Mouse (Mus musculus): ENCODE data around the gene Mical3. TPM values are rescaled to one million over a fixed set of nuclear protein-coding genes. Genes with fewer than 3 reads are reported as not detected.

The Mical3 gene
- total RNA-seq, 1 experiment from 2014 or later, result 65.9 TPM

DNA sequence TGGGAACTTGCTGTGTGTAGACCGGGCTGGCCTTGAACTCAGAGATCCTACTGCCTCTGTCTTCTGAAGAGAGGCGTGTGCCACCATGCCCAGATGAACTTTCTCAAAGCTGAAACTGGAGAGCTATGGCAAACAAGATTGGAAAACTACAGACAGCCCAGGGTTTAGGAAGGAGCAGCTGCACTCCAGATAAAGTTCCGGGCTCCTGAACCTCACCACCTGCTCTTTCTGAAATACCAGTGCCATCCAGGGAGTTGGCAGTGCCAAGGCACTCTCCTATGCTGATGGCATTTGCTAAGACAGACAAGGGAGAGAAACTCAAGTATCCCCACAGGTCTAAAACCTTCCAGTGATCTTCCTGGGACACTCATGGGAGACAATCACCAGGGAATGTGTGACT is 166.6 kb downstream of the Mical3 start:
- DNase-seq, result no peak

DNA sequence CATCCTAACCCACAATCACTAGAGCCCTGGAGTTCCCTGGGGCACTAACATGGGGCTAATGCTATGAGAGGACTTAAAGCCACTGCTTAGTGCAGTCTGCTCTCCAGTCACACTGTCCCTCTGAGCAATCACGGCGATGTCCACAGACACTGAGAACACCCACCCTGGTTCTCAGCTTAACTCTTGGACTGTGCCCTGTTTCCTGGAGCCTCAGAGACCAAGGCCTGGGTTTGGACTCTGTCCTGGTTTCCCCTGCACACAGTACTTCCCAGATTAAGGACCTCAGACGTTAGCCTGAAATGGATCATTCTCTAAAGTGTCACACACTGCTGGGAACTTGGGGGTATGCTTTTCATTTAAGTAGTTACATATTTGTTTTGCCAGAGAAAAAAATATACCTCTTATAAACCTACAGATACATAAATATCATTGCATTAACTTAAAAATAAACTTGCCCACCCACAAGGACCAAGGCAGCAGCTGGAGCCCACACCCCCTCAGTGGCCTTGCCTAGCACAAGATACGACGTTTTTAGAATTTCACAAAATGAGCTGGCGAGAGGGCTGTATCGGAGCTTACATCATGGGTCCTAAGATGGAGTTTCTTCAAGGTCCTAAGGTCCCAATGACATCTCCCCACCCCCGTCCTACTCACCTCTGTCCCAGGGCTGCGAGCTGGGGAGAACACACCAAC is 170.3 kb downstream of the Mical3 start:
- DNase-seq, result no peak

DNA sequence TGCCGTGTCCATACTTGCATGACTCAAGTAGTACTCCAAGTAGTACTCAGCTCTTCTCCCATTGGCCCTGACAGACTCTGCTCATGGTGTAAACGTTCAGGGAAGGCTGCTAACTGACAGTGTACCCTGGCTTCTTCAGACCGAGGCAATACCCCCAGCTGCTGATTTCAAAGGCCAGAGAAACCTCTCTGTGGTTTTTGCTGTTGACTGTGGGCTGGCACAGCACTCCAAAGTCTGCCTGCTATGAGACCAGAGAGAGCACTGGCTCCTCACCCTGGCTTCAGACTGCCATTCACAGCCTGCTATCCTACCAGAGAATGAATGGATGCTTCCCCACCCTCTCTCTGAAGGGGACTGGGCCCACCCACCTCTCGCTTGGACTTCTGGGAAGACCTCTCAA is 173.5 kb downstream of the Mical3 start:
- no peak for DNase-seq

DNA sequence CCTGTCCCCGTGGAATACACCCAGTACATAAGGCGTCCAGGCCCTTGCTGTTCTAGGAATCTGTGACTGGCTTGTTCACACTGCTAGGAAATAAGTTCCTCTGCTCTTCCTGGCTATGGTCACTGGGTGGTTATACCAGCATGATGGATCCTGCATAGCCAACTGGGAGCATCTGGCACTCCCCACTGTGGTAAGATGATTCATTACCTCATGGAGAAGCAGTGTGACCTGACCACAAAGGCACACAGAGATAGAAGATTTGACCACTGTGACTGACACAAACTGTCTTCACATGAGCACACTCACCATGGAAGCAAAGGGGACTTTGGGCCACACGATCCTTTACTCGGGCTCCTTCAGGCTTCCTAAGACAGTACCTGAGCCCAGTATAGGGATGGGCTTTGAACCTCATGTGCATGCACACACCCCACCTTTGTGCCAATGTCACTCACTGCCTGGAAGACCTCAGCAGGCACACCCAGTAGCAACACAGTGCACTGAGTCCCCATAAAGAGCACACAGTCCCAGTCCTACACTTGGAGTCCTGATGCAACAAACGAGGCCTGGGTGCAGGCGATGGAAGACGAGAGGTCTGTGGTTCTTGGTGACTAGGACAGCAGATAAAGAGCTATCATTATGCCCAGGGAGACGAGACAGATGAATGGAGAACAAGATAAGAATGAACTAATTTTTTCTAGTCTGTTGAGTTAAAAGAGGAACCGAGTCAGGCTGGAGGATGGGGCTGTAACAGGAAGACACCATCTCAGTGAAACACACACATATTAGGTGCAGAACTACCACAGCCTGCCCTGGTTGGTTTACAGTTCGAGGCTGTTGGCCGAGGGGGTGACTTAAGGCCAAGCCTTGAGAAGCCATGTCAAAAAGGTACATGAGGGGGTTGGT is 174.3 kb downstream of the Mical3 start:
- no peak for DNase-seq

DNA sequence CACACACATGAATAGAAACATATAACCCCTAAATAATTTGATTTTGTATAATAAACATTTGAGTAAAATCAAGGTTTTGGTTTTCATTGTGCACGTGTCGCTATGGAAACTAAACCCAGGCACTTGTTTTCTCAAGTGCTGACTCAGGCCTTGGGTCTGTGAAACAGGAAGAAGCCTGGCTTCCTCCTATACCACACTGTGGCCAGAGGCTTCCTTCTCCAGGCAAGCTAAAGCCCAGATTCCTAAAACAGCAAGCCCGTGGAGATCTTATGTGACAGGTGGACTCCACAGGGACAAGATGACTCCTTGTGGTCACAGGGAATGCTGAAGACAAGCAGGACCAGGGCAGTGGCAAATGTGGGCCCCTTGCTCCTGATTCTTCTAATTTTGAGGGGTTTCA is 175.6 kb downstream of the Mical3 start:
- no peak for DNase-seq

DNA sequence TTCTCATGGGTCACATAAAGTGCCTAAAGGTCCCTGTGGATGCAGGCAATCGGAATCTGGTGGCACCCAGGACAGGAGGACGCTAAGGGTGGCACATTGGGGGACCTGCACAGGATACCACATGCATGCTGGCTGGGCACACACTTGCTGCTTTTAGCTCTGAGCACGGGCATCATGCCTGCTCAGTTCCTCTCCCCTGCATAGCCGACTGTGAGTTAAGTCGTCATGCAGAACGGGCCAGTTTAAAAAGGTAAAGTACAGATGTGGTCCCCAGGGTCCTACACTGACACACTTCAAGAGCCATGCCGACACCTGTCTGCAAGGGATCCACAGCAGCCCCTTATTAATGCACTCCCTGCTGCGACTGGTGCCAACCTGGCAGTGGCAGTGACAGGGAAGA is 176.6 kb downstream of the Mical3 start:
- no peak for DNase-seq

DNA sequence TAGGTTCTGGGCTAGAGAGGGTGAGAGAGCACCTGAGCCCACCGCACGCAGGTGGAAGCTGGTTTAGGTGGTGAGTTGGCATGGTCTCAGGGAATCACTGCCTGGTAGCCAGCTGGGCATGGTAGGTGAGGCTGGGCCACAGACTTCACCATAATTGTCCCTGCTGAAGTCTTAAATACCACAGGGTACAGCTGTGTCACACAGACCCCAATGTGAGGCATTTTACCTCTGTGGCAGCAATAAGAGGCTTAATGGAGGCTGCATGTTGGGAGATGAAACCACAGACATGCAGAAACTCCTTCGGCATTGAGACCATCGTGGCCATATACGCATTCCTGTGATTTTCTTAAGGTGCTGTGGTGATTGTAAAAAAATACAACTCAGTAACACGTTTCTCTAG is 178.3 kb downstream of the Mical3 start:
- DNase-seq, result no peak

DNA sequence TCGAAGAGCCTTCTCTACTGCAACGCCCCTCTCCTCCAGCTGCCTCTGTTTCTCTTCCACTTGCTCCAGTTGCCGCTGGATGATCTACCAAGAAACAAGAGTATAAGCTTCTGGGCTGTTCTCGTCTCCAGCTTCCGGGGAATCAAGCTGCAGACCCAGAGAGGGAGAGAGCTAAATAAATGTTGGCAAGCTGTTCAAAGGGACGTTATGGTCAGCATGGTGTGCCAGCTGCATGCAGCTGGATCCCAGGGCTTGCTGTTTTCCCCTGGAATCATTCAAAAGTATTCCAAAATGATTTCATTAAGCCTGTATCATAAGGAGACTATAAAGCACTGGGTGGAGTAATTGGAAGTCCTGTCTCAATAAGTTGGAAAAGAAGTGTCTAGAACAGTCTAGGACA is 179.5 kb downstream of the Mical3 start:
- no peak for DNase-seq

DNA sequence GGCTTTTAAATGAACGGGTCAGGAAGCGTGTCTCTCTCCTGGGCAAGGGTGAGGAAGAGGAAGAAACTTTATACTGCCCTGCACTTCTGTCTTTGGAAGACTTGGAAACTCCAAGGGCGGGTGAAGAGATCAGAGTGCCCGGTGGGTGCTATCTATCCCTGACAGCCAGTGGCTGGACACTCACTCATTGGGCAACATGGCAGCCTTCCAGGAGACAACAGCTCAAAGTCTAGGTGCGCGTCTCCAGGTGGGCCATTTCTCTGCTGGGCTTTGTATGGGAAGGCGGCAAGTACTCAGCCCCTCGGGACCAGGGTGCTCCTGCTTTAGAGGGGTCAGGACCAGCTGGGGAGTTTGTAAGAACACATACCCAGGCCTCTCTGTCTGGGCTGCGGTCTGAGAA is 185.3 kb downstream of the Mical3 start:
- DNase-seq, result no peak

DNA sequence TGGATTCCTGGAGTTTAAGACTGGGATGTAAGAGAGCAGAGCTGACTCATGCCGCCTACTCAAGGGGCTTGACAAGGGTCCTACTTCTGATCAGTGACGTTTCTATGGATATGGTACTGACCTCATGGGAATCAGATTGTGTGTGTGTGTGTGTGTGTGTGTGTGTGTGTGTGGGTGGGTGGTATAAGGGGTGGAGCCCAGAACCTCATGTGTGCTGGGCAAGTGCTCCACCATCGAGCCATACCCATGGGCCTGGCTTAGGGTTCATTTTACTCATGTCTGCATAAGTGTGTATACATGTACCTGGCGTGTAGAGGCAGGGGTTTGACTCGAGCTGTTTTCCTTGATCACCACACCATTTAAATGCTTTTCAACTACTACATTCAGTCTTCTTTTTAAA is 186.8 kb downstream of the Mical3 start:
- DNase-seq, result no peak

DNA sequence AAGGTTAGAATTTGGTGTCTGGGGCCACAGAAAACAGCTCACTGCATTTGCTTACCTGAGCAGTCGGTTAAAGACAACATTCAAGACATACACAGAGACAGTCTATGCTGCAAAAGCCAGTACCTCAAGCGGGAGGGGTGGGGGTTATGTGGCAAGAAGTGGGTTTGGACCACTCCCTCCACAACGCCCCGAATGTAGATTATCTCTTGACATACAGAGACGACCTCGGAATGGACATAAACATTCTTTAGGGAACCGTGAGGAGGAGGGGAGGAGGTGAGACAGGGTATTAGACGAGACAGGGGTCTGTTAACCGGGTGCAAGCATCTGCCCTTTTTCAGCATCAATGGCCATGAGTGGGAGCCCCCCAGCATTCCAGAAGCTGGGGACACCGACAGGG is 187.2 kb downstream of the Mical3 start:
- DNase-seq, result no peak

DNA sequence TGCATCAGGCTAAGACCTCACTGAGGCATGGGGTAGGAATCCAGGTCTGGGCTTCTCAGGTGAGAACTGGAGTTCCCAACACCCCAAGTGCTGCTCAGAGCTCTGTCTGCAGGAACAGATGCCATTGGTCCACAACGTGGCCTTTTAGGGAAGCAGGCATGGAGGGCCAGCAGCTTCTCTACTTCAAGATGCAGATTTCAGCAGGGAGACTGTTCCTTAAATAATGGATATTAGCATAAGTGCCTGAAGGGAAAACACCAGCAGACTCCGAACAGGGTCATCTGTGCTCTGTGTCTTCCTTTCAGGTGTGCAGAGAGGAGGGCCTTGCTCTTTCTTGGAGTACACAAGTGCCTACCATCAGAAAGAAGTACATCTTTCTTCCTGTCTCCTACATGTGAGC is 187.7 kb downstream of the Mical3 start:
- no peak for DNase-seq

DNA sequence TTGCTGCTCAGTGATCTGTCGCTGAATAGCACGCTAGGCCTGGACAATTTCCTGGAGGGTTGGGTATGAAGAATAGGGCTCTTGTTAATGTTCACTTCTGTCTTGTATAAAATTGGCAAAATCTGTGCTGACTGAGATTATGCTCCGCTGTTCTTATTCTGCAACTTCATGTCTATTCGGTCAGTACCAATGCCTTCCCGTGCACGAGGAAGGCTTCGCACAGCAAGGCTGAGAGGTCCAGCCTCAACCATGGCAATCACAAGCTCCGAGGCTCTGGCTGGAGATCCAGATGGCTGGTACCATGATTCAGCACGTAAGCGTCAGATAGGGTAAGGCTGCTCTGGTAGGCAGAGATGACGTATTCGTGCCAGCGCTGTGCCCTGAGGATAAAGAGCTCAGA is 189.2 kb downstream of the Mical3 start:
- DNase-seq, result no peak

DNA sequence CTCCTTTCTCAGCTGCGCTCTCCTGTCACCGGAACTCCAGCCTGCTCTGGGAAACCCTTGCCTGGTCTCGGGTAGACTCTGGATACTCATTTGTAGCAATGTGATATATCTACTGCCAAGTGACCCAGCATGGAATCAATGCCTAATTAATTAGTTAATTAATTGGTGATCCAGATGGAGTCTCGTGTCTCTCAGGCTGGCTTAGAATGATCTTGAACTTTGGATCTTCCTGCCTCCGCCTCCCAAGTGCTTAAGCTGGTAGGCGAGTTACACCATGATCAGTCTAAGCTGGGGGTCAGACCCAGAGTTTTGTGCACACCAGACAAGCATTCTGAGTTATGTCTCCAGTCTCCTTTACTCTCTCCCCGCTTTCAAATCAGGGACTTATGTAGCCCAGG is 189.7 kb downstream of the Mical3 start:
- no peak for DNase-seq

DNA sequence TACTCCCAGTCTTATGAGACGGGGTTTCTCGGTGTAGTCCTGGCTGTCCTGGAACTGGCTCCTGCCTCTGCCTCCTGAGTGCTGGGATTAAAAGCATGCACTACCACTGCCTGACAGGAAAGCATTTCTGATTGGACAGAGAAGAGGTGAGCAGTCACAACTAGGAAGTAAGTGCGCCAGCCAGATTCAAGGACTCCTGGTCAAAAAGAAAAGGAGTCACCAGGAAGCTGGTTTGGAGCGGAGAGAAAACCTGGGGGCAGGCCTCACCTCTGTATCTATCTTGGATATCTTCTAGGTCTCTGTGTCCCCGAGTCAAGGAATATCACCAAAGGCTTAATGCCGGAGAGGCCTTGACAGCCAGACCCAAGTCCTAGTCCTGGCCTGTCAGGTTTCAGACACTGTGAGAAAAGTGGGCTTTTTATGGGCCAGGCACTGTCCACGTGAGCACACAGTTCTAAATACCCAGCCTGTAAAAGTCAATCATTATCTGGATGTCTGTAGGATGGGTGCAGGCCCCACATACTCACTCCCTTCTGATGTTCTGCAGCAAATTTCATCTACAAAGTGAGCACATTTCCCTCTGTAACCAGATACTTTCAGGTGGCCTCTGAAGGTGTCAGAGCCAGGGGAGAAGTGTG is 190.2 kb downstream of the Mical3 start:
- no peak for DNase-seq

DNA sequence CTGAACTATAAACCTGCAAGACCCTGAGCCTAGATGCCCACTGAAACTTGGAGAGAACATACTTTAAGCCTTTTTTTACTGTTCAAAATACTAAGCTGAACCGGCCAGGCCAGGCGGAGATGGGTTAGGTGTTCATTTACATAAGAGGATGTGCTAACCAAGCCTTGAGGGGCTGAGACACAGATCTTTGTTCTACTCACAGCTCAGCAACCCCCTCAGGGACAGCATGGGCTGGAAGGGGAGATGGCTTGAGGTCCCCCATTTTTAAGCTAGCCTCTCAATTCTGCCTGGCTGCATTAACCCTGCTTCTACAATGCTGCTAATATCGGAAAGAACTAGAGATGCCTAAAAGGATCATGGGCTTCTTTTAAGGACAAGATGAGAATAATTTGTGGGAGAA is 191.0 kb downstream of the Mical3 start:
- DNase-seq, result no peak

DNA sequence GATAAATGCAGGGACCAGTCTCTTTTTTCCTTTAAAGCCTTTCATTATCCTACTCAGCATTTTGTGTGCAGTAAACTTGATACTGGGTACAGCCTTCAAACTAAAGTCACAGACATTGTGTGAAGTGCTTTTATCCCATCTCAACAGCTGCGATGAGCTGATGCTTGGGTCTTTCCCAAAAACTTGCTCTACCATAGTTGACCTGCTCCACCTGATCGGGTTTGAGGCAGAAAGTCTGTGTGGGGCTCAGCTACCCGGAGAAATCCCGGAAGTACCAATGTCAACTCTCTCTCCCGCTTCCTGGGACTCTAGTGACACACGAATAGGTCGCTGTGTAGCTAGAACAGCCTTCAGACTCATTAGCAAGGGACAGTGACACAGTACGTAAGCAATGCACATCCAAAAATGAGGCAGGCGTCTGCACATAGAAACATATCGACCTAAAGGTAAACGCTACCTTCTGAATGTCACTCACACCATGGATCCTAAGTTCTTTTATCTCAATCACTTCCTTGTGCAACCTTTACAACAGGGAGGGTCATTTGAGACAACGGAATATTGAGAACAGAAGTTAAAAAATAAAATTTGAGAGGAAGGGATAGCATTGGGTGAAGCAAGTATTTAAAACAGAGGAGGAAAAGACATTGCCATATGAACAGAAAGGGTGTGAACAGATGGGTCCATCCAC is 191.9 kb downstream of the Mical3 start:
- DNase-seq, result no peak

DNA sequence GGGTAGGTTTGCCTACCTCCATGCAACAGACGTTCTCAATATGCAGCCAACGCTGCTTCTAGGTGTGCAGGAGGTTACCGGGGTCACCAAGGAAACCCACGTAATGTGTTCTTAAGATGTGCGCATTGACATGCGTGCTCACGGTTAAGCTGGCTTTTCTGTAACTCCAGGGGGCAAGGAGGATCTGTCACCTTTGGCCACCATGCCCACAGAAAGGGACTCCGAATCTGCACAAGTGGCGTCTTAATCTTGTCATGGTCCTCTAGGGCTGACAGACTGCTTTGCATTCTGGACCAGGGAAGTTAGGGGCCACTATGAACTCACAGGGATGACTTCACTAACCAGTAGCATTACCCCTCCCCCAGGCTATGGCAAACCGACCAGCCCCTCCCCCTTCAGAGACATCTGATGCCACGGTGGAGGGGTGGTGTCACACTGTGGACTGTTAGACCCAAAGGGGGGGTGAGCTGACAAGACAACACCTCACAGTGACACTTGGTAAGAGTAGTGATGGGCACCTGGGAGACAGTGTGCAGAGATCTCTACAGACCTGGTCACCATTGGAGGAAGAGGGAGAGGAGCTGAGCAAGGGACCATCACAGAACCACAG is 192.7 kb downstream of the Mical3 start:
- no peak for DNase-seq

DNA sequence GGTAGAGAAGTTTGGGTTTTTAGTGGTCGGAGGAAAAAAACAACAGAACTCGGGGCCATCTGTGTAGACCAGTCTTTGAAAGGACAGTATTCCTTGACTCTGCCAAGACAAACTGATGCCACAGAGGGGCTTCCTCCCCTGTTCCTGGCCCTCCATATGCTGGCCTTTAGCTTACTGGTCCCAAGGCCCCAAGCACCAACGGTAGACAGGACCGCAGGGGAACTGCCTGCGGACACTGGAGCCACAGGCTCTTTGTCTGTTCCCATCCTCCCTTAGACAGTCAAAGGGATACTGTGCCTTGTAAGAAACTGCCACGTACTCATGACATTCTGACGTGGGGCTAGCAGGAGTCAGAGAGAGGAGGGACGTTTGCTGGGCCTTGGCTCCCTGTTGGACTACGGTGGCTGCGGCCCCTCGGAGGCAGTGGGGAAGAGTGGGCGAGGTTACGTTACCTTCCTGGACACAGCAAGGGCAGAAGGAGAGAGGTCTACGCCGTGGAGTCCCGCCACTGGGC is 193.6 kb downstream of the Mical3 start:
- no peak for DNase-seq

DNA sequence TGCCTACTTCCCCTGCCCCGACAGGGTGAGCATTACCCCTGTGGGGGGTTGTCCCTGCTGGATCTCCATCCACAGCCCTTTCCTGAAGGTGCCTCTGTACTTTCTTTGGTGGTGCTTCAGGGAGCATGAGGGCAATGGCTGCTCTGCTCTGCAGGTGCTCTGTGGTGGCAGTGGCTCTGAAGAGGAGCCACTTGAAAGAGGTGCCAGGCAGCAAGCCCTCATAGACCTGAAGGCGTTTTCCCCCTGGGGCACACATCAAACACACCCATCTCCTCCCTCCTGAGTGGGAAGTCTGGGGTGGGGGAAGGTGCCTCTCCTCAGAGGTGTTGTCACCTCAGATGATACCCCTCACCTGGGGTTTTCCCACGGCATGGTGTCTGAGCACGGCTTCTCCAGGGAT is 196.6 kb downstream of the Mical3 start:
- DNase-seq, result no peak

DNA sequence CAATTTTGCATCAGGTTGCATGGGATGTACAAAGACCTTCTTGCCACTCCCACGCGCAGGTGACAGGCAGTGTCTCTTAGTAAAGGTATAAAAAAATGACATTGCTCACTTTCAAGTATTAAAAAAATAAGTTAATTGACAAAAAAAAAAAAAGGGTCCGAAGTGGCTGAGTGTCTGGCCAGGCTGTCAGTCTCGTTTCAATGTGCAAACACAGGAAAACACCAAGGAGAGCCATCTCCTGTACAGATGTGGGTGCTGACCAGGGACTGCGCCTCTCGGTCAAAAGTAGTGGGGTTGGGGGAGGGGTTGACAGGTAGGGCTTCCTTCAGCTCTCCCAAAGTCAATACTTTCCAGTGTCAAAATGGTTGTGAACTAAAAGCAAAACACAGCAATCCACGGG is 197.1 kb downstream of the Mical3 start:
- DNase-seq, result no peak

DNA sequence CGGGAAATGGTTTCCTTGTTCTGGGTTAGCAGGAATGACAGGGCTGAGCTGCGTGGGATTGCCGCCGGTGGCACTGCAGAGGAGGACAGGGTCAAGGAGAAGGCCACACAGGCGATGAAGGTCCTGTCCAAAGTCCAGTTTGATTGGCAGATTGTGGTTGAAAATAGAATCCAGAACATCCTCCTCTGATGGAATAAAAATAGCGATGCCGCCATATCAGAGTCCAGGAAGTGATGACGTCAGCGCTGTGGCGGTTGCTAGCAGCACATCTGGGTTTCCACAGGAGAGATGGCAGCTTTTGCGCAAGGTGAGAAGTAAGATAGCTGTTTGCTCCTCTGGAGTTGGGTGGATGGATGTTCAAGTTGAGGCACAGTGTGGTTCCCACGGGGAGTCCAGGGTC is 198.2 kb downstream of the Mical3 start:
- no peak for DNase-seq

Data from adrenal gland, postnatal 25 days (tissue).